Mouse (Mus musculus) small intestine, adult 2 months (tissue): ENCODE measurements around the gene Mtg1.

Experiments
- CTCF ChIP-seq: fragments of 200-500 bp; IDR thresholded peaks from 2 replicates; pipeline ENCODE4 v1.5.1; 2012; ENCODE audit warnings: low read depth, mild to moderate bottlenecking, control low read depth, inconsistent platforms, low read length, moderate library complexity, mixed read lengths; ENCODE audit not compliant: insufficient replicate concordance, insufficient read length; ENCODE audit errors: extremely low read depth
- POLR2A ChIP-seq: fragments of 200-500 bp; IDR thresholded peaks from 2 replicates; pipeline ENCODE4 v1.6.1; 2012; ENCODE audit warnings: low read depth, mild to moderate bottlenecking, control low read depth, inconsistent platforms, low read length, moderate library complexity

- no peak for TF ChIP-seq POLR2A
- no peak for TF ChIP-seq CTCF
Measured at GRCm38 (mm10) chr7:140120484-140120883, 16.9 kb upstream of the Mtg1 start.
